Mouse (Mus musculus): ENCODE data around the gene Rhbdd1. TPM values are rescaled to one million over a fixed set of nuclear protein-coding genes. Genes with fewer than 3 reads are reported as not detected.

Rhbdd1 gene
- 14.4 and 15.8 TPM in 2 replicates for total RNA-seq (2017)

- ATAC-seq (replicated peaks; ENCODE audit: low read depth, poor library complexity, severe bottlenecking) = peak; percentile 96
Observed at GRCm38 (mm10) chr1:82316111-82316745, at the start of gene Rhbdd1. Gene Rhbdd1, plus strand, starts transcription at chr1:82316452.

- ATAC-seq (replicated peaks; ENCODE audit: low read depth, poor library complexity, severe bottlenecking) = no peak
Observed at GRCm38 (mm10) chr1:82267547-82267946, 48.7 kb upstream of the Rhbdd1 start.

- ATAC-seq (replicated peaks; ENCODE audit: low read depth, poor library complexity, severe bottlenecking) = no peak
Observed at GRCm38 (mm10) chr1:82272231-82272630, 44.0 kb upstream of the Rhbdd1 start.

- no peak for ATAC-seq (replicated peaks; ENCODE audit: low read depth, poor library complexity, severe bottlenecking)
Observed at GRCm38 (mm10) chr1:82273529-82273928, 42.7 kb upstream of the Rhbdd1 start.

- ATAC-seq (replicated peaks; ENCODE audit: low read depth, poor library complexity, severe bottlenecking) = no peak
Observed at GRCm38 (mm10) chr1:82274361-82274760, 41.9 kb upstream of the Rhbdd1 start.

- no peak for ATAC-seq (replicated peaks; ENCODE audit: low read depth, poor library complexity, severe bottlenecking)
Observed at GRCm38 (mm10) chr1:82279768-82280167, 36.5 kb upstream of the Rhbdd1 start.

- ATAC-seq (replicated peaks; ENCODE audit: low read depth, poor library complexity, severe bottlenecking) = no peak
Observed at GRCm38 (mm10) chr1:82281823-82282222, 34.4 kb upstream of the Rhbdd1 start.

- peak; percentile 96 for ATAC-seq (replicated peaks; ENCODE audit: low read depth, poor library complexity, severe bottlenecking)
Observed at GRCm38 (mm10) chr1:82282992-82283611, 33.1 kb upstream of the Rhbdd1 start.

- no peak for ATAC-seq (replicated peaks; ENCODE audit: low read depth, poor library complexity, severe bottlenecking)
Observed at GRCm38 (mm10) chr1:82283901-82284301, 32.4 kb upstream of the Rhbdd1 start.

- no peak for ATAC-seq (replicated peaks; ENCODE audit: low read depth, poor library complexity, severe bottlenecking)
Observed at GRCm38 (mm10) chr1:82284403-82284802, 31.8 kb upstream of the Rhbdd1 start.

- ATAC-seq (replicated peaks; ENCODE audit: low read depth, poor library complexity, severe bottlenecking) = no peak
Observed at GRCm38 (mm10) chr1:82285461-82286189, 30.6 kb upstream of the Rhbdd1 start.

GRCm38 (mm10) chr1:82286190-82287051 is 29.8 kb upstream of the Rhbdd1 start:
- no peak for ATAC-seq (replicated peaks; ENCODE audit: low read depth, poor library complexity, severe bottlenecking)

- ATAC-seq (replicated peaks; ENCODE audit: low read depth, poor library complexity, severe bottlenecking) = no peak
Observed at GRCm38 (mm10) chr1:82287052-82287775, 29.0 kb upstream of the Rhbdd1 start.

GRCm38 (mm10) chr1:82287776-82288325 is 28.4 kb upstream of the Rhbdd1 start:
- ATAC-seq (replicated peaks; ENCODE audit: low read depth, poor library complexity, severe bottlenecking) = no peak

- ATAC-seq (replicated peaks; ENCODE audit: low read depth, poor library complexity, severe bottlenecking) = no peak
Observed at GRCm38 (mm10) chr1:82288421-82288990, 27.7 kb upstream of the Rhbdd1 start.

- ATAC-seq (replicated peaks; ENCODE audit: low read depth, poor library complexity, severe bottlenecking) = peak; percentile 3; the same call in 1 of the 2 replicates
Observed at GRCm38 (mm10) chr1:82289116-82289989, 26.9 kb upstream of the Rhbdd1 start.

- ATAC-seq (replicated peaks; ENCODE audit: low read depth, poor library complexity, severe bottlenecking) = peak; percentile 17; the same call in 1 of the 2 replicates
Observed at GRCm38 (mm10) chr1:82289990-82290681, 26.1 kb upstream of the Rhbdd1 start.
